Mouse (Mus musculus): ENCODE measurements around the gene Stim1.

DNA sequence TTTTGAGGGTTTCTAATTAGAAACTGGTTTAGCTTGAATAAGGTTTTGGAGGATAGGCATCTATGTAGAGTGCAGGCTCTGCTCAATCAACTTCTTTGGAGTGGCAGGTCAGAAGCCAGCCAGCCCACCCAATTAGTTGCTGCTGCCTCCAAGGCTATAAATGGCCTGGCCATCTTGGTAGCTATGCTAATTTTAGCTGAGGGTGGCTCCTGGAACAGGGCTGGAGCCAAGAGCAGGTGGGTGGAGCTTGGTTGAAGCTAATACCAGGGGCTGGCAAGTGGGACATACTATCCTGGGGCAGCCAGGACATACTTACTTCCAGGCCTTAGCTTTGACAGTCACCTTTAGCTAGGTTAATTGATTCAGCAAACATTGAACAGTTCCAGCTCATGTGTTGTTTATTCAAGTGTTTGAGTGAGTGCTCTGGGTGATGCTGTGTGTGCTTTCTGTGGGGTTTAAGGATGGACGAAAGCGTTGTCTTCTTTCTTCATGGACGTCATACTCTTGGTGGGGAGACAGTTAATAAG is 4.9 kb downstream of the Stim1 start:
- TF ChIP-seq TCF12 (IDR thresholded peaks at IDR 0.05; ENCODE audit: low read depth, low read length): no peak
- TF ChIP-seq MAZ (IDR thresholded peaks at IDR 0.05; ENCODE audit: low read depth, low read length): no peak
- TF ChIP-seq RCOR1 (conservative IDR thresholded peaks at IDR 0.05; ENCODE audit: low read depth, low read length): no peak
- no peak for TF ChIP-seq USF1 (IDR thresholded peaks at IDR 0.05; ENCODE audit: low read depth, low read length)
- TF ChIP-seq E2F4 (IDR thresholded peaks at IDR 0.05; ENCODE audit: insufficient replicate concordance, low read depth, low read length): no peak
- TF ChIP-seq EP300 (IDR thresholded peaks at IDR 0.05; ENCODE audit: low read length): no peak
- no peak for TF ChIP-seq CTCF (conservative IDR thresholded peaks at IDR 0.05 in 1 of 2, IDR thresholded peaks at IDR 0.05 in 1 of 2; ENCODE audit: low read depth in 2 of 2, low read length in 2 of 2)
- TF ChIP-seq POLR2A (IDR thresholded peaks at IDR 0.05; ENCODE audit: low read depth, low read length): no peak
- TF ChIP-seq MXI1 (IDR thresholded peaks at IDR 0.05; ENCODE audit: low read depth, low read length): no peak
- no peak for TF ChIP-seq PAX5 (IDR thresholded peaks at IDR 0.05; ENCODE audit: low read length)
- no peak for TF ChIP-seq NRF1 (IDR thresholded peaks at IDR 0.05; ENCODE audit: low read depth, low read length)
- TF ChIP-seq USF2 (conservative IDR thresholded peaks at IDR 0.05; ENCODE audit: low read depth, low read length): no peak

Measured in CH12.LX (cell line).